Mouse (Mus musculus): ENCODE measurements around the gene Ndufb7. TPM values are rescaled to one million over a fixed set of nuclear protein-coding genes. Genes with fewer than 3 reads are reported as not detected.

The Ndufb7 gene
- polyA plus RNA-seq, 1 experiment from 2014 or later = 612 TPM

GRCm38 (mm10) chr8:83582226-83582625 is 15.8 kb downstream of the Ndufb7 start:
- no peak overlapping the region for H3K27ac ChIP-seq (ENCODE audit: low read length)
- ATAC-seq (replicated peaks; ENCODE audit: extremely low read depth, insufficient read depth, low FRiP score) = no peak
- H3K9ac ChIP-seq (ENCODE audit: low read length) = no peak overlapping the region
- no peaks in the 10 kb centered on the region for H3K9me3 ChIP-seq (replicated peaks; ENCODE audit: control insufficient read depth, low read length)
- no peak overlapping the region for H3K4me3 ChIP-seq (ENCODE audit: low read length)
- H3K36me3 ChIP-seq (ENCODE audit: control insufficient read depth, insufficient read depth) = peaks cover 11% of the 10 kb centered on the region
- H3K4me1 ChIP-seq (ENCODE audit: control insufficient read depth, insufficient read depth, low read length) = peaks cover 39% of the 10 kb centered on the region
- no peak overlapping the region for H3K4me2 ChIP-seq (ENCODE audit: low read depth, low read length)
- H3K27me3 ChIP-seq (ENCODE audit: control insufficient read depth, insufficient read depth, low read length) = no peaks in the 10 kb centered on the region
- 87% methylated on average over 8 of the region's 8 CpGs for WGBS

- peaks cover 40% of the 10 kb centered on the region for H3K4me1 ChIP-seq (ENCODE audit: control insufficient read depth, insufficient read depth, low read length)
- 79% methylated on average over 15 of the region's 15 CpGs for WGBS
- no peak overlapping the region for H3K4me3 ChIP-seq (ENCODE audit: low read length)
- no peak for ATAC-seq (replicated peaks; ENCODE audit: extremely low read depth, insufficient read depth, low FRiP score)
- H3K27me3 ChIP-seq (ENCODE audit: control insufficient read depth, insufficient read depth, low read length) = no peaks in the 10 kb centered on the region
- no peaks in the 10 kb centered on the region for H3K9me3 ChIP-seq (replicated peaks; ENCODE audit: control insufficient read depth, low read length)
- no peak overlapping the region for H3K27ac ChIP-seq (ENCODE audit: low read length)
- no peak overlapping the region for H3K4me2 ChIP-seq (ENCODE audit: low read depth, low read length)
- H3K36me3 ChIP-seq (ENCODE audit: control insufficient read depth, insufficient read depth) = peaks cover 14% of the 10 kb centered on the region
- H3K9ac ChIP-seq (ENCODE audit: low read length) = no peak overlapping the region
Observed at GRCm38 (mm10) chr8:83583236-83583635, 16.8 kb downstream of the Ndufb7 start.

- peaks cover 19% of the 10 kb centered on the region for H3K36me3 ChIP-seq (ENCODE audit: control insufficient read depth, insufficient read depth)
- 62% methylated on average over 1 of the region's 1 CpGs for WGBS
Observed at GRCm38 (mm10) chr8:83584771-83585170, 18.3 kb downstream of the Ndufb7 start.

GRCm38 (mm10) chr8:83585333-83585732 is 18.9 kb downstream of the Ndufb7 start:
- no peak overlapping the region for H3K4me2 ChIP-seq (ENCODE audit: low read depth, low read length)
- ATAC-seq (replicated peaks; ENCODE audit: extremely low read depth, insufficient read depth, low FRiP score) = no peak
- H3K27ac ChIP-seq (ENCODE audit: low read length) = 0 out of 2 replicates have a peak overlapping the region, but pooled peaks have one; percentile 7
- no peak overlapping the region for H3K4me3 ChIP-seq (ENCODE audit: low read length)
- H3K27me3 ChIP-seq (ENCODE audit: control insufficient read depth, insufficient read depth, low read length) = no peaks in the 10 kb centered on the region
- H3K36me3 ChIP-seq (ENCODE audit: control insufficient read depth, insufficient read depth) = peaks cover 19% of the 10 kb centered on the region
- no peaks in the 10 kb centered on the region for H3K9me3 ChIP-seq (replicated peaks; ENCODE audit: control insufficient read depth, low read length)
- peaks cover 35% of the 10 kb centered on the region for H3K4me1 ChIP-seq (ENCODE audit: control insufficient read depth, insufficient read depth, low read length)
- no peak overlapping the region for H3K9ac ChIP-seq (ENCODE audit: low read length)
- WGBS = 53% methylated on average over 3 of the region's 3 CpGs

More at GRCm38 (mm10) chr8:83584771-83585170, 18.3 kb downstream of the Ndufb7 start:
- ATAC-seq (replicated peaks; ENCODE audit: extremely low read depth, insufficient read depth, low FRiP score) = no peak
- peaks cover 35% of the 10 kb centered on the region for H3K4me1 ChIP-seq (ENCODE audit: control insufficient read depth, insufficient read depth, low read length)
- H3K27me3 ChIP-seq (ENCODE audit: control insufficient read depth, insufficient read depth, low read length) = no peaks in the 10 kb centered on the region
- H3K4me3 ChIP-seq (ENCODE audit: low read length) = no peak overlapping the region
- H3K27ac ChIP-seq (ENCODE audit: low read length) = no peak overlapping the region
- H3K9me3 ChIP-seq (replicated peaks; ENCODE audit: control insufficient read depth, low read length) = no peaks in the 10 kb centered on the region
- H3K9ac ChIP-seq (ENCODE audit: low read length) = no peak overlapping the region
- no peak overlapping the region for H3K4me2 ChIP-seq (ENCODE audit: low read depth, low read length)

GRCm38 (mm10) chr8:83587644-83588043 is 21.2 kb downstream of the Ndufb7 start:
- no peak overlapping the region for H3K9ac ChIP-seq (ENCODE audit: low read length)
- H3K9me3 ChIP-seq (replicated peaks; ENCODE audit: control insufficient read depth, low read length) = no peaks in the 10 kb centered on the region
- peaks cover 19% of the 10 kb centered on the region for H3K36me3 ChIP-seq (ENCODE audit: control insufficient read depth, insufficient read depth)
- H3K27me3 ChIP-seq (ENCODE audit: control insufficient read depth, insufficient read depth, low read length) = no peaks in the 10 kb centered on the region
- H3K4me1 ChIP-seq (ENCODE audit: control insufficient read depth, insufficient read depth, low read length) = peaks cover 40% of the 10 kb centered on the region
- H3K4me2 ChIP-seq (ENCODE audit: low read depth, low read length) = no peak overlapping the region
- ATAC-seq (replicated peaks; ENCODE audit: extremely low read depth, insufficient read depth, low FRiP score) = no peak
- 61% methylated on average over 6 of the region's 6 CpGs for WGBS
- no peak overlapping the region for H3K27ac ChIP-seq (ENCODE audit: low read length)
- H3K4me3 ChIP-seq (ENCODE audit: low read length) = no peak overlapping the region

GRCm38 (mm10) chr8:83588886-83589285 is 22.4 kb downstream of the Ndufb7 start:
- Histone ChIP-seq H3K27me3 (ENCODE audit: control insufficient read depth, insufficient read depth, low read length) (no peaks in the 10 kb centered on the region), H3K27ac (ENCODE audit: low read length) (no peak overlapping the region), H3K4me3 (ENCODE audit: low read length) (no peak overlapping the region), H3K36me3 (ENCODE audit: control insufficient read depth, insufficient read depth) (peaks cover 18% of the 10 kb centered on the region; the same call in 1 of the 2 replicates), H3K4me2 (ENCODE audit: low read depth, low read length) (no peak overlapping the region), H3K9ac (ENCODE audit: low read length) (no peak overlapping the region), H3K4me1 (ENCODE audit: control insufficient read depth, insufficient read depth, low read length) (peaks cover 49% of the 10 kb centered on the region), H3K9me3 (replicated peaks; ENCODE audit: control insufficient read depth, low read length) (no peaks in the 10 kb centered on the region)
- WGBS = 90% methylated on average over 5 of the region's 5 CpGs
- no peak for ATAC-seq (replicated peaks; ENCODE audit: extremely low read depth, insufficient read depth, low FRiP score)

- 83% methylated on average over 7 of the region's 7 CpGs for whole genome bisulfite sequencing
- Histone ChIP-seq H3K27ac (ENCODE audit: low read length) (no peak overlapping the region), H3K4me1 (ENCODE audit: control insufficient read depth, insufficient read depth, low read length) (peaks cover 46% of the 10 kb centered on the region), H3K4me2 (ENCODE audit: low read depth, low read length) (no peak overlapping the region), H3K36me3 (ENCODE audit: control insufficient read depth, insufficient read depth) (peaks cover 15% of the 10 kb centered on the region; the same call in 1 of the 2 replicates), H3K9me3 (replicated peaks; ENCODE audit: control insufficient read depth, low read length) (no peaks in the 10 kb centered on the region), H3K27me3 (ENCODE audit: control insufficient read depth, insufficient read depth, low read length) (no peaks in the 10 kb centered on the region), H3K9ac (ENCODE audit: low read length) (no peak overlapping the region), H3K4me3 (ENCODE audit: low read length) (no peak overlapping the region)
- ATAC-seq (replicated peaks; ENCODE audit: extremely low read depth, insufficient read depth, low FRiP score) = no peak
Observed at GRCm38 (mm10) chr8:83590488-83591023, 24.1 kb downstream of the Ndufb7 start.

- no peaks in the 10 kb centered on the region for H3K9me3 ChIP-seq (replicated peaks; ENCODE audit: control insufficient read depth, low read length)
- peaks cover 38% of the 10 kb centered on the region for H3K4me1 ChIP-seq (ENCODE audit: control insufficient read depth, insufficient read depth, low read length)
- H3K4me3 ChIP-seq (ENCODE audit: low read length) = peak overlapping the region; percentile 66
- H3K9ac ChIP-seq (ENCODE audit: low read length) = peak overlapping the region; percentile 56
- H3K36me3 ChIP-seq (ENCODE audit: control insufficient read depth, insufficient read depth) = peaks cover 5% of the 10 kb centered on the region; the same call in 1 of the 2 replicates
- no peaks in the 10 kb centered on the region for H3K27me3 ChIP-seq (ENCODE audit: control insufficient read depth, insufficient read depth, low read length)
- peak overlapping the region; percentile 95 for H3K4me2 ChIP-seq (ENCODE audit: low read depth, low read length)
- H3K27ac ChIP-seq (ENCODE audit: low read length) = no peak overlapping the region
- ATAC-seq (replicated peaks; ENCODE audit: extremely low read depth, insufficient read depth, low FRiP score) = no peak
- 67% methylated on average over 3 of the region's 3 CpGs for WGBS
Observed at GRCm38 (mm10) chr8:83592682-83593081, 26.2 kb downstream of the Ndufb7 start.

- Histone ChIP-seq H3K36me3 (ENCODE audit: control insufficient read depth, insufficient read depth) (peaks cover 5% of the 10 kb centered on the region; the same call in 1 of the 2 replicates), H3K27ac (ENCODE audit: low read length) (peak overlapping the region; percentile 89), H3K4me1 (ENCODE audit: control insufficient read depth, insufficient read depth, low read length) (peaks cover 33% of the 10 kb centered on the region), H3K27me3 (ENCODE audit: control insufficient read depth, insufficient read depth, low read length) (no peaks in the 10 kb centered on the region), H3K4me2 (ENCODE audit: low read depth, low read length) (peak overlapping the region; percentile 95), H3K9me3 (replicated peaks; ENCODE audit: control insufficient read depth, low read length) (no peaks in the 10 kb centered on the region), H3K4me3 (ENCODE audit: low read length) (peak overlapping the region; percentile 66), H3K9ac (ENCODE audit: low read length) (peak overlapping the region; percentile 86)
- WGBS = 5% methylated on average over 22 of the region's 22 CpGs
- ATAC-seq (replicated peaks; ENCODE audit: extremely low read depth, insufficient read depth, low FRiP score) = 0 out of 2 replicates have a peak, but pooled peaks have one; percentile 2
Observed at GRCm38 (mm10) chr8:83593325-83594166, 27.1 kb downstream of the Ndufb7 start.
